Comparison of ENCODE assay signal across 28 mouse cellular contexts in the genomic region with DNA sequence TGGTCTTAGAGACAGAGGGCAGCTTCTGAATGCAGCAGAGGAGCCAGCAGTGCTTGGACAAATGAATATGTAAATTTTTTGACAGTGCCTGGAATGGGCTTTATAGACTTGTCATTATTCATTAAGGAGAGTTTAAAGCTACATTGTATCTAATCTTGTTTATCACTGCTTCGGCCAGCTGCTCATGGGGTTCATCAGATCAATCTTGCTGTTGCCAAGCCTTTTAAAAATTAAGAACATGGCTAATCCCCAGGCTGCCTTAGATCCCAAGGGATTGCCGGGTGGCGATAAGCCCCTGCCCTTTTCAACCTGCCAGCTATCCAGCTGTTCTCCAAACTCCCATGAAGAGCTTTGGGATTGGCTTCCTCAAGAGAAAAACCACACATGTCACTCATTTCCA.
DNase-seq lines count a peak whose midpoint lies in the region; ATAC-seq and TF ChIP-seq lines count a peak whose summit lies in the region.
"Had no signal": no experiment of that assay in that cellular context is flagged by ENCODE, and none has a peak within 500 bp of the region (broad histone marks: within the 10 kb centered on the region; RNA-seq: fewer than 3 reads in every experiment).

No protein-coding gene starts in this region.

- H3K27ac ChIP-seq in midbrain, postnatal 0 days (ENCODE audit: low read depth, low read length): no peak overlapping the region
- H3K27ac ChIP-seq: embryonic facial prominence, embryonic 13.5 days; heart, embryonic 10.5 days; hindbrain, embryonic 13.5 days; limb, embryonic 12.5 days; lung, embryonic 15.5 days had no signal

- H3K4me2 ChIP-seq in midbrain, postnatal 0 days (ENCODE audit: low read depth, low read length, poor library complexity, severe bottlenecking): no peak overlapping the region
- H3K4me2 ChIP-seq: embryonic facial prominence, embryonic 13.5 days; hindbrain, embryonic 13.5 days; limb, embryonic 12.5 days; liver, embryonic 11.5 days; lung, embryonic 15.5 days had no signal

- H3K4me1 ChIP-seq in midbrain, postnatal 0 days (ENCODE audit: insufficient read depth, low read length): no peaks in the 10 kb centered on the region
- H3K4me1 ChIP-seq: embryonic facial prominence, embryonic 13.5 days; hindbrain, embryonic 13.5 days; limb, embryonic 12.5 days; lung, embryonic 15.5 days had no signal

- no peak for TF ChIP-seq CTCF in midbrain, postnatal 0 days (IDR thresholded peaks at IDR 0.05)

- 23% methylated on average over 3 of the region's 3 CpGs for WGBS in midbrain, postnatal 0 days

- DNase-seq in embryo, embryonic 10.5 days (ENCODE audit: low spot score): peak; percentile 10
- no peak for DNase-seq in embryo, embryonic 11 days
- peak; percentile 33 for DNase-seq in kidney, postnatal 14 days
- DNase-seq in kidney, adult 11 months: no peak
- DNase-seq in midbrain, postnatal 0 days (ENCODE audit: low spot score): peak; percentile 7
- no peak for DNase-seq in layer of hippocampus, postnatal 14 days (ENCODE audit: low spot score in 2 of 2)
- no peak for DNase-seq in liver
- no peak for DNase-seq in left cerebral cortex, adult 9 months (ENCODE audit: low spot score in 2 of 2)
- DNase-seq: adrenal gland, adult 2 months; adrenal gland, postnatal 36 days; cerebellum, adult 8-10 months; cerebellum, postnatal 25 days; gastrocnemius, postnatal 14 days; heart, postnatal 36 days; kidney, postnatal 4 days; thymus, adult 2 months; thymus, postnatal 36 days had no signal

- H3K27me3 ChIP-seq in midbrain, postnatal 0 days (ENCODE audit: insufficient read depth, low read length): no peaks in the 10 kb centered on the region
- H3K27me3 ChIP-seq: CH12.LX; embryonic facial prominence, embryonic 13.5 days; hindbrain, embryonic 13.5 days; limb, embryonic 12.5 days; lung, embryonic 15.5 days had no signal

- ATAC-seq in midbrain, postnatal 0 days (ENCODE audit: low FRiP score): no peak
- ATAC-seq: activated CD4-positive, CD25-positive, alpha-beta regulatory T cell, adult 4 months; forebrain, embryonic 16.5 days; intestine, postnatal 0 days had no signal

- H3K36me3 ChIP-seq in midbrain, postnatal 0 days (ENCODE audit: insufficient read depth, low read length): peaks cover 34% of the 10 kb centered on the region
- H3K36me3 ChIP-seq: lung, embryonic 15.5 days had no signal

- H3K9ac ChIP-seq in midbrain, postnatal 0 days (replicated peaks; ENCODE audit: low read length, poor library complexity, severe bottlenecking): no peak overlapping the region
- H3K9ac ChIP-seq: embryonic facial prominence, embryonic 13.5 days; hindbrain, embryonic 13.5 days; limb, embryonic 12.5 days; lung, embryonic 15.5 days had no signal

- H3K9me3 ChIP-seq in midbrain, postnatal 0 days (ENCODE audit: low read length): no peaks in the 10 kb centered on the region
- H3K9me3 ChIP-seq: embryonic facial prominence, embryonic 13.5 days; heart, embryonic 10.5 days; hindbrain, embryonic 13.5 days; limb, embryonic 12.5 days; lung, embryonic 15.5 days had no signal

- H3K4me3 ChIP-seq in midbrain, postnatal 0 days (ENCODE audit: low read depth, low read length): no peak overlapping the region
- H3K4me3 ChIP-seq: embryonic facial prominence, embryonic 13.5 days; erythroblast, embryonic 14.5 days; heart, embryonic 10.5 days; hindbrain, embryonic 13.5 days; limb, embryonic 12.5 days; lung, embryonic 15.5 days had no signal

Comparison
In these comparisons a context has a peak if more than half of its experiments do, and no peak if none do; other contexts are left out.
1. DNase-seq: peak in embryo, embryonic 10.5 days (single experiment), kidney, postnatal 14 days (single experiment) and midbrain, postnatal 0 days (single experiment); none in embryo, embryonic 11 days (single experiment), kidney, adult 11 months (single experiment), layer of hippocampus, postnatal 14 days (0 of 2), liver (single experiment) and left cerebral cortex, adult 9 months (0 of 2).